Mouse (Mus musculus): ENCODE results near the gene Flcn. TPM values are rescaled to one million over a fixed set of nuclear protein-coding genes. Genes with fewer than 3 reads are reported as not detected.

Flcn gene
- polyA plus RNA-seq, 1 experiment from 2014 or later: 37.0 TPM

Other genes with a start within 250 kb of the Flcn start
- gene Olfr222, start 233.8 kb downstream of the Flcn start, polyA plus RNA-seq (2016; fragmentation: Nextera tagmentation; extraction: Ambion mirVana): 0.09 TPM in 1 of 2 replicates, not detected in the other
- gene Olfr223, start 216.7 kb downstream of the Flcn start, polyA plus RNA-seq (2016; fragmentation: Nextera tagmentation; extraction: Ambion mirVana): not detected in 2 replicates
- 87.9 and 109 TPM in 2 replicates for gene Mprip, start 148.7 kb downstream of the Flcn start, polyA plus RNA-seq (2016; fragmentation: Nextera tagmentation; extraction: Ambion mirVana)
- 3.2 and 4.0 TPM in 2 replicates for gene Pld6, start 22.4 kb downstream of the Flcn start, polyA plus RNA-seq (2016; fragmentation: Nextera tagmentation; extraction: Ambion mirVana)
- 42.9 and 43.0 TPM in 2 replicates for gene Nt5m, start 29.4 kb upstream of the Flcn start, polyA plus RNA-seq (2016; fragmentation: Nextera tagmentation; extraction: Ambion mirVana)
- gene Cops3, start 29.8 kb upstream of the Flcn start, polyA plus RNA-seq (2016; fragmentation: Nextera tagmentation; extraction: Ambion mirVana): 200 and 218 TPM in 2 replicates
- 36.7 and 38.9 TPM in 2 replicates for gene Med9, start 138.2 kb upstream of the Flcn start, polyA plus RNA-seq (2016; fragmentation: Nextera tagmentation; extraction: Ambion mirVana)
- 2.6 and 3.2 TPM in 2 replicates for gene Rasd1, start 154.9 kb upstream of the Flcn start, polyA plus RNA-seq (2016; fragmentation: Nextera tagmentation; extraction: Ambion mirVana)
- 4.0 and 4.8 TPM in 2 replicates for gene Pemt, start 236.5 kb upstream of the Flcn start, polyA plus RNA-seq (2016; fragmentation: Nextera tagmentation; extraction: Ambion mirVana)

All from embryonic facial prominence, embryonic 12.5 days (tissue).